Mouse (Mus musculus): ENCODE results near the gene Ngfr.

Ngfr gene

GRCm38 (mm10) chr11:95519996-95520395, 67.5 kb downstream of the Ngfr start:
- TF ChIP-seq GATA4 (IDR thresholded peaks at IDR 0.05; ENCODE audit: insufficient replicate concordance, low read length), result no peak

GRCm38 (mm10) chr11:95519299-95519698, 68.2 kb downstream of the Ngfr start:
- TF ChIP-seq GATA4 (IDR thresholded peaks at IDR 0.05; ENCODE audit: insufficient replicate concordance, low read length), result no peak
